ENCODE assay signal across 8 mouse cellular contexts in genomic region chr1:64120421-64120810, GRCm38 (mm10). TPM values are rescaled to one million over a fixed set of nuclear protein-coding genes. Genes with fewer than 3 reads are reported as not detected.
DNase-seq lines count a peak whose midpoint lies in the region; ATAC-seq lines count a peak whose summit lies in the region.

No protein-coding gene starts in this region.

- H3K36me3 ChIP-seq in forebrain, embryonic 11.5 days (ENCODE audit: control insufficient read depth, insufficient read depth, low read length): no peaks in the 10 kb centered on the region
- no peaks in the 10 kb centered on the region for H3K36me3 ChIP-seq in hindbrain, embryonic 12.5 days
- no peaks in the 10 kb centered on the region for H3K36me3 ChIP-seq in limb, embryonic 10.5 days
- no peaks in the 10 kb centered on the region for H3K36me3 ChIP-seq in midbrain, embryonic 13.5 days

- H3K27me3 ChIP-seq in forebrain, embryonic 11.5 days (ENCODE audit: control insufficient read depth, insufficient read depth, low read length): no peaks in the 10 kb centered on the region
- H3K27me3 ChIP-seq in hindbrain, embryonic 12.5 days: no peaks in the 10 kb centered on the region
- no peaks in the 10 kb centered on the region for H3K27me3 ChIP-seq in limb, embryonic 10.5 days (ENCODE audit: low read depth, poor library complexity, severe bottlenecking)
- no peaks in the 10 kb centered on the region for H3K27me3 ChIP-seq in midbrain, embryonic 13.5 days

- WGBS in forebrain, embryonic 11.5 days: 0% methylated on average over 13 of the region's 13 CpGs
- WGBS in hindbrain, embryonic 12.5 days: 0% methylated on average over 13 of the region's 13 CpGs
- 0% methylated on average over 13 of the region's 13 CpGs for WGBS in limb, embryonic 10.5 days
- WGBS in midbrain, embryonic 13.5 days: under 1% methylated on average over 13 of the region's 13 CpGs

- peak overlapping the region; percentile 70 for H3K4me3 ChIP-seq in forebrain, embryonic 11.5 days (ENCODE audit: low read depth, low read length)
- H3K4me3 ChIP-seq in hindbrain, embryonic 12.5 days: peak overlapping the region; percentile 71
- H3K4me3 ChIP-seq in limb, embryonic 10.5 days: peak overlapping the region; percentile 83
- peak overlapping the region; percentile 79 for H3K4me3 ChIP-seq in midbrain, embryonic 13.5 days (replicated peaks)

- peaks cover 7% of the 10 kb centered on the region; the same call in 1 of the 2 replicates for H3K4me1 ChIP-seq in forebrain, embryonic 11.5 days (replicated peaks; ENCODE audit: control insufficient read depth, insufficient read depth, low read length)
- H3K4me1 ChIP-seq in hindbrain, embryonic 12.5 days: peaks cover 44% of the 10 kb centered on the region
- H3K4me1 ChIP-seq in limb, embryonic 10.5 days: peaks cover 26% of the 10 kb centered on the region
- peaks cover 48% of the 10 kb centered on the region for H3K4me1 ChIP-seq in midbrain, embryonic 13.5 days (replicated peaks)

- peak overlapping the region; percentile 79 for H3K4me2 ChIP-seq in forebrain, embryonic 11.5 days (ENCODE audit: low read depth, low read length, severe bottlenecking)
- H3K4me2 ChIP-seq in hindbrain, embryonic 12.5 days (replicated peaks): peak overlapping the region; percentile 67
- H3K4me2 ChIP-seq in midbrain, embryonic 13.5 days (replicated peaks): peak overlapping the region; percentile 74

- peak; percentile 42 for DNase-seq in adrenal gland, adult 18-20 months (ENCODE audit: low spot score in 2 of 2)
- no peak for DNase-seq in adrenal gland, postnatal 4 days (ENCODE audit: low spot score in 2 of 2)
- peak; percentile 47 for DNase-seq in adrenal gland, postnatal 14 days
- peak; percentile 68 for DNase-seq in forebrain, embryonic 11.5 days (ENCODE audit: low spot score)
- peak; percentile 61 for DNase-seq in limb, embryonic 10.5 days (ENCODE audit: low spot score)
- peak; percentile 28 to 50 for DNase-seq in thymus, adult 18-20 months

- H3K9me3 ChIP-seq in forebrain, embryonic 11.5 days (ENCODE audit: control insufficient read depth, low read length): no peaks in the 10 kb centered on the region
- no peaks in the 10 kb centered on the region for H3K9me3 ChIP-seq in hindbrain, embryonic 12.5 days (replicated peaks)
- no peaks in the 10 kb centered on the region for H3K9me3 ChIP-seq in limb, embryonic 10.5 days (replicated peaks)
- H3K9me3 ChIP-seq in midbrain, embryonic 13.5 days: no peaks in the 10 kb centered on the region

- peak overlapping the region; percentile 99 for H3K9ac ChIP-seq in forebrain, embryonic 11.5 days (ENCODE audit: low read length)
- peak overlapping the region; percentile 75 for H3K9ac ChIP-seq in hindbrain, embryonic 12.5 days
- peak overlapping the region; percentile 94 for H3K9ac ChIP-seq in midbrain, embryonic 13.5 days (replicated peaks)

- peak overlapping the region; percentile 100 for H3K27ac ChIP-seq in forebrain, embryonic 11.5 days (ENCODE audit: low read depth, low read length)
- peak overlapping the region; percentile 100 for H3K27ac ChIP-seq in hindbrain, embryonic 12.5 days
- H3K27ac ChIP-seq in limb, embryonic 10.5 days: peak overlapping the region; percentile 100
- H3K27ac ChIP-seq in midbrain, embryonic 13.5 days: peak overlapping the region; percentile 100

- ATAC-seq in forebrain, embryonic 11.5 days (replicated peaks; ENCODE audit: low FRiP score): no peak
- no peak for ATAC-seq in hindbrain, embryonic 12.5 days (ENCODE audit: low FRiP score)
- no peak for ATAC-seq in midbrain, embryonic 13.5 days

RNA-seq across cellular contexts. Expression of gene Klf7, which starts 1.7 kb away (rescaled TPM):
- 10 to 100 TPM; 15.3 to 19.1 TPM for total RNA-seq in adrenal gland, adult 18-20 months (2021)
- total RNA-seq in adrenal gland, postnatal 4 days (2021): 10 to 100 TPM; 23.3 to 29.2 TPM
- 18.3 and 20.2 TPM in 2 replicates for total RNA-seq in adrenal gland, postnatal 14 days (2021)
- polyA plus RNA-seq in forebrain, embryonic 11.5 days (2014; fragmentation: Nextera tagmentation; extraction: Ambion mirVana): 24.8 and 25.3 TPM in 2 replicates
- polyA plus RNA-seq in hindbrain, embryonic 12.5 days (2016; fragmentation: Nextera tagmentation; extraction: Ambion mirVana): 53.2 and 53.4 TPM in 2 replicates
- 8.8 and 9.6 TPM in 2 replicates for polyA plus RNA-seq in limb, embryonic 10.5 days (2016; fragmentation: Nextera tagmentation; extraction: Ambion mirVana)
- 84.5 and 92.2 TPM in 2 replicates for polyA plus RNA-seq in midbrain, embryonic 13.5 days (2015; fragmentation: Nextera tagmentation; extraction: Ambion mirVana)

Comparison
In these comparisons a context has a peak if more than half of its experiments do, and no peak if none do; other contexts are left out.
1. DNase-seq: peak in adrenal gland, adult 18-20 months (2 of 2), adrenal gland, postnatal 14 days (single experiment), forebrain, embryonic 11.5 days (single experiment), limb, embryonic 10.5 days (single experiment) and thymus, adult 18-20 months (2 of 2); none in adrenal gland, postnatal 4 days (0 of 2).
2. Peak in every context shown above with its lines, with median percentiles within 50 percentile points of each other: H3K27ac ChIP-seq, H3K4me2 ChIP-seq, H3K4me3 ChIP-seq and H3K9ac ChIP-seq.